Mouse (Mus musculus): Measurements from ENCODE around the gene Dcp1b. TPM values are rescaled to one million over a fixed set of nuclear protein-coding genes. Genes with fewer than 3 reads are reported as not detected.

The Dcp1b gene
- 7.3 TPM in 2 replicates for polyA plus RNA-seq (2014; fragmentation: Nextera tagmentation; extraction: Ambion mirVana)

GRCm38 (mm10) chr6:119175078-119175853 is at the start of gene Dcp1b:
Dcp1b (plus strand) TSS chr6:119175253.
- ATAC-seq (ENCODE audit: insufficient read depth) (peak; percentile 96), DNase-seq (peak; percentile 95)
- no peaks in the 10 kb centered on the region for H3K36me3 ChIP-seq (ENCODE audit: insufficient read depth)
- H3K4me2 ChIP-seq, result peak within 1 kb of the TSS; percentile 70
- H3K4me1 ChIP-seq (ENCODE audit: insufficient read depth), result no peaks in the 10 kb centered on the region
- peak within 1 kb of the TSS; percentile 91 for H3K27ac ChIP-seq (ENCODE audit: low read depth)
- H3K27me3 ChIP-seq (ENCODE audit: insufficient read depth, low read length), result no peaks in the 10 kb centered on the region
- peak; percentile 55 for TF ChIP-seq CTCF (IDR thresholded peaks at IDR 0.05; ENCODE audit: low read depth)
- peak within 1 kb of the TSS; percentile 73 for H3K9ac ChIP-seq
- no peaks in the 10 kb centered on the region for H3K9me3 ChIP-seq (ENCODE audit: low read depth, low read length)
- peak within 1 kb of the TSS; percentile 83 for H3K4me3 ChIP-seq (ENCODE audit: low read depth, low read length)
- WGBS, result under 1% methylated on average over 64 of the region's 65 CpGs

DNA sequence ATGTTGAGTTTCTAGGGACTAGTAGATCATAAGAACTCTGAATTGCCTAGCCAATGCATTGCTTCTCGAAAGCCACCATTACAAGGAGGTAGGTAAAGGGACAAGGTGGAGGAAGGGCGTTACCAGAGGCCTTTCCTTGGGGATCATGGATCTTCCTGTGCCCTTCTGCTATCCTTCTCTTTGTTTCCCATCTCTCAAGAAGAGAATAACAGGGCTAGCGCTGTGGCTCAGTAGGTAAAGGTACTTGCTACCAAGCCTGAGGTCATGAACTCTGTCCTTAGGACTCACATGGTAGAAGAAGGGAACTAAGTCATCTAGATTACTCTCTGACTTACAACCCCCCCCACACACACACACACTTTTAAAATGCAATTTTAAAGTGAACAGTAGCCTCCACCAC is 48.1 kb upstream of the Dcp1b start:
- ATAC-seq (ENCODE audit: insufficient read depth) (no peak), DNase-seq (no peak)
- WGBS, result 73% methylated on average over 3 of the region's 3 CpGs
- Histone ChIP-seq H3K27ac (ENCODE audit: low read depth) (no peak overlapping the region), H3K27me3 (ENCODE audit: insufficient read depth, low read length) (no peaks in the 10 kb centered on the region), H3K4me1 (ENCODE audit: insufficient read depth) (no peaks in the 10 kb centered on the region), H3K4me3 (ENCODE audit: low read depth, low read length) (no peak overlapping the region), H3K9ac (no peak overlapping the region), H3K9me3 (ENCODE audit: low read depth, low read length) (no peaks in the 10 kb centered on the region), H3K36me3 (ENCODE audit: insufficient read depth) (no peaks in the 10 kb centered on the region), H3K4me2 (no peak overlapping the region)
- TF ChIP-seq CTCF (IDR thresholded peaks at IDR 0.05; ENCODE audit: low read depth), result no peak

DNA sequence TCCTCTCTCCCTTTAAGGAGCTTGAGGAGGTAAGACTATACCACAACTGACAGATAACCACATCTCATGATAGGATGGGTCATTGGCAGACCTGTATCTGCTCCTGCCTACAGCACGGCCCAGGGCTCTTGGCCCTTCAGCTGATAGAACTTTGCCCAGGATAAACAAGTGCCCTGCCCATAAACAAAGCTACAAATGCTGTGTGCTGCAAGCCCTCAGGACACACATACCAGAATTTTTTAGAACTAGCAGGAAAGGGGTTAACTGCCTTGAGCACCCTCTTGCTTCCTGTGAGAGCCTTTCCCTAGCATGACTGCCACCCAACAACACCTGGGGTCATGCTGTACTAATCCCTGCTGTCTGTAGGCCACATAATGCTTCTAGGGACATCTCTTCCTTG is 47.0 kb upstream of the Dcp1b start:
- Histone ChIP-seq H3K9me3 (ENCODE audit: low read depth, low read length) (no peaks in the 10 kb centered on the region), H3K9ac (no peak overlapping the region), H3K27ac (ENCODE audit: low read depth) (no peak overlapping the region), H3K4me3 (ENCODE audit: low read depth, low read length) (no peak overlapping the region), H3K4me1 (ENCODE audit: insufficient read depth) (no peaks in the 10 kb centered on the region), H3K4me2 (no peak overlapping the region), H3K27me3 (ENCODE audit: insufficient read depth, low read length) (no peaks in the 10 kb centered on the region), H3K36me3 (ENCODE audit: insufficient read depth) (no peaks in the 10 kb centered on the region)
- WGBS, result 90% methylated on average over 1 of the region's 1 CpGs
- no peak for DNase-seq
- no peak for TF ChIP-seq CTCF (IDR thresholded peaks at IDR 0.05; ENCODE audit: low read depth)
- no peak for ATAC-seq (ENCODE audit: insufficient read depth)

GRCm38 (mm10) chr6:119128521-119128920 is 46.5 kb upstream of the Dcp1b start:
- Histone ChIP-seq H3K36me3 (ENCODE audit: insufficient read depth) (no peaks in the 10 kb centered on the region), H3K27me3 (ENCODE audit: insufficient read depth, low read length) (no peaks in the 10 kb centered on the region), H3K4me1 (ENCODE audit: insufficient read depth) (no peaks in the 10 kb centered on the region), H3K9ac (no peak overlapping the region), H3K4me2 (no peak overlapping the region), H3K9me3 (ENCODE audit: low read depth, low read length) (no peaks in the 10 kb centered on the region), H3K27ac (ENCODE audit: low read depth) (no peak overlapping the region), H3K4me3 (ENCODE audit: low read depth, low read length) (no peak overlapping the region)
- 89% methylated on average over 8 of the region's 8 CpGs for WGBS
- ATAC-seq (ENCODE audit: insufficient read depth) (no peak), DNase-seq (no peak)
- TF ChIP-seq CTCF (IDR thresholded peaks at IDR 0.05; ENCODE audit: low read depth), result no peak

GRCm38 (mm10) chr6:119129664-119130063 is 45.4 kb upstream of the Dcp1b start:
- Histone ChIP-seq H3K9me3 (ENCODE audit: low read depth, low read length) (no peaks in the 10 kb centered on the region), H3K4me3 (ENCODE audit: low read depth, low read length) (no peak overlapping the region), H3K4me2 (no peak overlapping the region), H3K27ac (ENCODE audit: low read depth) (no peak overlapping the region), H3K4me1 (ENCODE audit: insufficient read depth) (no peaks in the 10 kb centered on the region), H3K36me3 (ENCODE audit: insufficient read depth) (no peaks in the 10 kb centered on the region), H3K27me3 (ENCODE audit: insufficient read depth, low read length) (no peaks in the 10 kb centered on the region), H3K9ac (no peak overlapping the region)
- 69% methylated on average over 5 of the region's 5 CpGs for WGBS
- TF ChIP-seq CTCF (IDR thresholded peaks at IDR 0.05; ENCODE audit: low read depth), result peak; percentile 67
- peak; percentile 58 for DNase-seq
- ATAC-seq (ENCODE audit: insufficient read depth), result no peak

GRCm38 (mm10) chr6:119132111-119132735 is 42.8 kb upstream of the Dcp1b start:
- Histone ChIP-seq H3K4me2 (no peak overlapping the region), H3K9ac (no peak overlapping the region), H3K4me3 (ENCODE audit: low read depth, low read length) (no peak overlapping the region), H3K27me3 (ENCODE audit: insufficient read depth, low read length) (no peaks in the 10 kb centered on the region), H3K27ac (ENCODE audit: low read depth) (no peak overlapping the region), H3K36me3 (ENCODE audit: insufficient read depth) (no peaks in the 10 kb centered on the region), H3K4me1 (ENCODE audit: insufficient read depth) (no peaks in the 10 kb centered on the region), H3K9me3 (ENCODE audit: low read depth, low read length) (no peaks in the 10 kb centered on the region)
- no peak for TF ChIP-seq CTCF (IDR thresholded peaks at IDR 0.05; ENCODE audit: low read depth)
- WGBS, result 79% methylated on average over 8 of the region's 8 CpGs
- no peak for DNase-seq
- ATAC-seq (ENCODE audit: insufficient read depth), result no peak

GRCm38 (mm10) chr6:119132863-119133262 is 42.2 kb upstream of the Dcp1b start:
- no peak overlapping the region for H3K4me3 ChIP-seq (ENCODE audit: low read depth, low read length)

More at GRCm38 (mm10) chr6:119132863-119133262, 42.2 kb upstream of the Dcp1b start:
- DNase-seq, result no peak
- no peak for TF ChIP-seq CTCF (IDR thresholded peaks at IDR 0.05; ENCODE audit: low read depth)
- H3K36me3 ChIP-seq (ENCODE audit: insufficient read depth), result no peaks in the 10 kb centered on the region
- no peak for ATAC-seq (ENCODE audit: insufficient read depth)
- no peak overlapping the region for H3K4me2 ChIP-seq
- H3K27me3 ChIP-seq (ENCODE audit: insufficient read depth, low read length), result no peaks in the 10 kb centered on the region
- H3K9me3 ChIP-seq (ENCODE audit: low read depth, low read length), result no peaks in the 10 kb centered on the region
- no peaks in the 10 kb centered on the region for H3K4me1 ChIP-seq (ENCODE audit: insufficient read depth)
- no peak overlapping the region for H3K27ac ChIP-seq (ENCODE audit: low read depth)
- H3K9ac ChIP-seq, result no peak overlapping the region
- 86% methylated on average over 4 of the region's 4 CpGs for WGBS
